Mouse (Mus musculus): ENCODE data around the gene Parg.
"Not testable (repeated sequence)": the region's sequence is repeated elsewhere in the genome, so short reads cannot be mapped to it uniquely, and the experiment has no call there.

DNA sequence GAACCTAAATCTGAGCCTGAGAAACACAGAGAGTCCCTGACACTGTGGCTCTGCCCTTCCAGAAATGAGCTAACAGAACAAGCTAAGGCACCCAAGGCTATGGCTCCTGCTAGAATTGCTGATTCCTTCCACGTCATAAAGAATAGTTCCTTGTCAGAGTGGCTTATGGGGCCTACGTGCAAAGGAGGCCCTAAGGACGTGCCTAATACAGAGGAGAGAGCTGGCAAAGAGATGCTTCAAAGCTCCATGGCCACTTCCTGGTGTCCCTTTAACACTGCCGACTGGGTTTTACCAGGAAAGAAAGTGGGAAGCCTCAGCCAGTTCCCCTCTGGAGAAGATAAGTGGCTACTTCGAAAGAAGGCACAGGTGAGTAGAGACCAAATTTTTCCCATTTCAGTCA lies 25.2 kb upstream of the Parg start:
- not testable (repeated sequence) for TF ChIP-seq USF1 (IDR thresholded peaks at IDR 0.05; ENCODE audit: low read depth, low read length); ZNF384 (IDR thresholded peaks at IDR 0.05; ENCODE audit: low read depth, low read length); CTCF (conservative IDR thresholded peaks at IDR 0.05 in 1 of 2, IDR thresholded peaks at IDR 0.05 in 1 of 2; ENCODE audit: low read depth in 2 of 2, low read length in 2 of 2); SMC3 (IDR thresholded peaks at IDR 0.05; ENCODE audit: low read depth, low read length); MAFK (IDR thresholded peaks at IDR 0.05; ENCODE audit: insufficient replicate concordance, low read length); TCF12 (IDR thresholded peaks at IDR 0.05; ENCODE audit: low read depth, low read length); MAX (IDR thresholded peaks at IDR 0.05; ENCODE audit: low read length); POLR2A (IDR thresholded peaks at IDR 0.05; ENCODE audit: low read depth, low read length)
